Mouse (Mus musculus) spleen, adult 18-20 months (tissue): ENCODE data around the gene Dnm2.
A peak's percentile ranks its signal among the peaks of the same experiment; 100 is the strongest.

Source experiments
- DNase-seq, 2 experiments: peaks; one replicate each; pipeline ENCODE4 v3.0.0; 2022; ENCODE audit warnings: mixed read lengths in 2 of 2

The Dnm2 gene

DNA sequence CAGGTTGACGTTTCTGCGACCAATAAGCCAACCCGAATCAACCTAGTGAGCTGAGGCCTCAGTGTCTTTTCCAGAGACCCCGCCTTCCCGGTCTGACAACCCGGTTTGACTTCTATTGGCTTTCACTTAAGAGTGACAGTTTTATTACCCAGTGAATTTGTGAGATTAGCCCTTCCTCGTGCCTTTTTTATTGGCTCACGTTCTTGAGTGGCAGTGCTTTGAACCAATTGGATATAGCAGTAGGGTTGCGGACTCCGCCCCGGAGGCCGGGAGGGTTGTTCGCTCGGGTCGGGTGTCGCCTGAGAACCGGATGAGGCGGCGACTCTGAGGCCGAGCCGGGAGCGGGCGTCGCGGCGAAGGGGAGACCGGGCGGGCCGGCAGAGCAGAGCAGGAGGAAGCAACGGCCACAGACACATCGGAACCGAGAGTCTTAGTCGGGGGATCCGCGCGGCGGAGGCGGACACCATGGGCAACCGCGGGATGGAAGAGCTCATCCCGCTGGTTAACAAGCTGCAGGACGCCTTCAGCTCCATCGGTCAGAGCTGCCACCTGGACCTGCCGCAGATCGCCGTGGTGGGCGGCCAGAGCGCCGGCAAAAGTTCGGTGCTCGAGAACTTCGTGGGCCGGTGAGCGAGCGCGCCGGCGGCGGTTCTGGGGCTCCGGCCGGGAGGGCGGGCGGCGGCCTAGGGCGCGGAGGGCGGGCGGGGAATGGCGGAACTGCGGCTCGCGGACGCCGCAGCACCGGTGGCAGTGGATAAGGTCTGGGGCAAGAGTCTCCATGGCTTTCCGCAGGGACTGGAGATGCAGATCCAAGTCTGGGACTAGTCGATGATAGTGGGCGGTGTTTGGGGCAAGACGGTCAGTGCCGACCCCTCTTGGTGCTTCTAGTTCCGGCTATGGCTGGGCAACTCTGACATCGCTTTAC is at the start of gene Dnm2:
Gene Dnm2 (plus strand): TSS at position 278 of the 925 bp plus-strand sequence.
- peak; percentile 94 to 97 for DNase-seq

DNA sequence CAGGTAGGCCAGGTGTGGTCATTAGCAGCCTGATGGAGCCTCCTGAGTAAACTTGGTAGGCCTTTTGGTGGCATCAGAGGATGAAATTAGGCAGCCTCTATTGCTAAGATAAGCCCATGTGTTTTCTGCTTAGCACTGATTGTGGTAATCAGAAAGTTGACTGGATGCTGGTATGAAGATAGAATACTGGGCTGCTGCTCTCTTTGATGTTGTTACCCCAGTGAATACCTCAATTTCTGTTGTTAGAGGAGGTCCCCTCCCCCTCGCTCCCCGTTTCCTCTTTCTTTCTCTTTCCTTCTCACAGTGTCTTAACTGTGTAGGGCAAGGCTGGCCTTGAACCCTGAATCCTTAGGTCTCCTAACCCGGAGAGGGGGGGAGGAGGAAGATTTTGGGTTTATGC is 45.5 kb upstream of the Dnm2 start:
- peak in 1 of 2 experiments; percentile 23 for DNase-seq

GRCm38 (mm10) chr9:21380868-21381267 is 43.8 kb upstream of the Dnm2 start:
- DNase-seq: no peak

- DNase-seq: no peak
Measured at GRCm38 (mm10) chr9:21383966-21384365, 40.7 kb upstream of the Dnm2 start.

DNA sequence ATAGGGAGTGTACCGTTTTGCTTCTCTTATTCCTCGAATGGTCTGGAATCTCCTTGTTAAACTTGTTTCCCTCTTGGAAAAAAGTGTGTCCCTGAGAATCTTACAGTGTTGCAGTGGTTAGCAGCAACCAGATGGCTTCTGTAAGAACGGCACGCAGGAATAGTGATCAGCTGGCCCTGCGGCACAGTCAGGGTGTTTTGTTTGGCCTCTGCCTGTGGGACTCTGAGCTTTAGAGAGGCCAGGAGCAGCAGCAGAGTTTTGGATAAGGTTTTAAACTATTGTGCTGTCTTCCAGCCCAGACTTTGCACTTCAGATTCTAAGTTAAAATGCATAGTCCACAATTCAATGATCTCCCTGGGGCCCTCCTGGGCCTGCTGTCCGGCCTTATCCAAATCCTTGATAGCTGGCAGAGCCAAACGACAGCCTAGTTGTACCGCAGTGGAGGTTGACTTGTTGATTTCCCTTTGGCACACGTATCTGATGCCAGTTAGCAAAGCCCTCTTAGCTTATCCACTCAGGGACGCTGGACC is 32.0 kb upstream of the Dnm2 start:
- no peak for DNase-seq

DNA sequence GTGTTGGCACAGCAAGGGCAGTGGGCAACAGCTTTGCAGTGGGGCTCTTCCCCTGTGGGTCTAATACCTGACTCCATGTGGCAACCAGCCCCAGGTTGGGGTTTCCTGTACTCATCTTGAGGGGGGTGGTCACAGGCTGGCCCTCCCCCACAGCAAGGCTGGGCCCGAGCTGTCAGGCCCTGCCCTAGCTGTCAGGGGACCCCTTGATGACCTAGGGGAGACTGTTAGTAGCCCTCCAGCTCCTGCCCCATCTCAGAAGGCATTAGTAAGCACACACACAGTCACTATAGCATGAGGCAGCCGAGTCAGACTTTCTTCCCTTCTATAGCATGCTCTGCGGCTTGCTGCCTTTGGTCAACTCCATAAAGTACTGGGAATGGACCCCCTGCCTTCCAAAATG is 29.0 kb upstream of the Dnm2 start:
- no peak for DNase-seq

DNA sequence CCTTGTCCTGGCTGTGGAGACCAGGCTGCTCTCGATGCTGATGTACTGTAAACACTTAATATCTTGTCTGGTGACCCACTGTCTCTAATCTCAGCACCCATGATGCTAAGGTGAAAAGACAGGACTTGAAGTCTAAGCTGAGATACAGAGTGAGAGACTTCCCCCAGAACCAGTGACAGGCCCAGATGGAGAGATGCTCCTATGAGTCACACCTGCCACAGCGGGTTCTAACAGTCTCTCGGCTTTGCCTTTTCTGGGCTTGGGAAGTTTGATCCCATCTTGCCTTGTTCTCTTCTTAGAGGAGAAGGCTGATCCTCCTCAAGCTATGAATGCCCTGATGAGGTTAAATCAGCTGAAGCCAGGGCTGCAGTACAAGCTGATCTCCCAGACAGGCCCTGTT is 27.5 kb upstream of the Dnm2 start:
- no peak for DNase-seq

- no peak for DNase-seq
Measured at GRCm38 (mm10) chr9:21401042-21401441, 23.7 kb upstream of the Dnm2 start.

- DNase-seq: no peak
Measured at GRCm38 (mm10) chr9:21402764-21403253, 21.9 kb upstream of the Dnm2 start.

- DNase-seq: no peak
Measured at GRCm38 (mm10) chr9:21403745-21404144, 21.0 kb upstream of the Dnm2 start.

DNA sequence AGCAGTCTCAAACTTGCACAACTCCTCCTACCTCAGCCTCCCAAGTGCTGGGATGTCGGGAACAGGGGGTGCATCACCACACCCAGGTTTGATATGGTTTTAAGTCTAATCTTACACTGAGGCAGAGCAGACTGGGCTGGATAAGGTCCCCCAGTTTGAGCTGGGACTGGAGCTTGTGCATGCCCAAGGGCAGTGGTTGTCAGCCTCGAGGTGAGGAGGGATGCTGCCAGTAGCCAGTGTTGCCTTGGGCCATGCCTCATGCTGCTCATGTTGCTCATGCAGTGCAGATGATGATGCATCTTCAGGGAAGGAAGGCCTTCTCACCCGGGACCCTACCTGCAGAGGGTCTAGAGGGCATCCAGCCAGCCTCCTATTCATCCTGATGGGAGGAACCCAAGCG is 19.2 kb upstream of the Dnm2 start:
- DNase-seq: no peak

DNA sequence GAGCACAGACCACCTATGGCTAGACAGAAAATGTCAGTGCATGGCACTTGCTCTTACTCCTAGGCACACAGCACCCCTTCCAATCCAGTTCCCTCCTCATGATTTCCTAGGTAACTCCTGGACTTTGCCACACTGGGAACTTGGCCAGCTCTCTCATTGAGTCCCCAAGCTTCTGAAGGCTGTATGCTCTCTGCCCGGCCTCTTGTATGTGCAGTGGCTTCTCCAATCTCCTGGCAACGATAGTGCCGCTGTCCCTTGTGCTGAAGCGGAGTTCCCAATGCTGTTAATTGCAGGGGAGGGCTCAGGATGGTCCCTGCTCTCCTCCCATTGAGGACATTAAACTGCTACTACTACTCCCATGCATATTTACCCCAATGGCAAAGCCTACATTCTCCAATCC is 16.8 kb upstream of the Dnm2 start:
- DNase-seq: no peak

GRCm38 (mm10) chr9:21408624-21409023 is 16.1 kb upstream of the Dnm2 start:
- no peak for DNase-seq

DNA sequence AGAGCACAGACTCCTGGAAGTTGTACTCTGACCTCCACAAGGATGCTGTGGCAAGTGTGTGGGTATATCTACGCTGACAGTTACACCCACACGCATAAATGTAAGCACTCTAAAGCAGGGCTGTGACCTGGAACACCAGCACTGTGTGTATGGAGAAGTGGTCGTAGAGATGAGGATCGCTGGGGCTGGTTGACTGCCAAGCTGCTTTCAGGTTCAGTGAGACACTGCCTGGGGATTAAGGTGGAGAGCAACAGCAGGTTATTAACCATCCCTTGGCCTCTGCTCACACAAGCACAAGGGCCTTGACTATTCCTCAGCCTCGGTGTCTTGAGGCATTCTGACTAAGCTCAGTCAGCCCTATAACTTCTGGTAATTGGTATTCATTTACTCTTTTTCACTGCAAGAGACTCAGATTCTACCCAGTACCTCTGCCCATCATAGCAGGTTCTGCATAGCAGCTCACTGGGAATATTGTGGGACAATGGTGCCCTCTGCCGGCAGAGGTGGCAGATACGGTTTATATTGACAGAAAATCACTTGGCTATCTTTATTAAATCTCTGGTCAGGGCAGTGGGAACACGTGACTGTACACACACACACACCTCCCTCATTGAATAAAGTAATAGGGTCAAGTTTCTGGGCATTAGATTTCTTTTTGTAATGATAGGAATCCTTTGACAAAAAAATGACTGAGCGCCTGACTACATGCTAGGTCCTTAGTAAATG is 15.0 kb upstream of the Dnm2 start:
- peak; percentile 69 to 85 for DNase-seq

DNA sequence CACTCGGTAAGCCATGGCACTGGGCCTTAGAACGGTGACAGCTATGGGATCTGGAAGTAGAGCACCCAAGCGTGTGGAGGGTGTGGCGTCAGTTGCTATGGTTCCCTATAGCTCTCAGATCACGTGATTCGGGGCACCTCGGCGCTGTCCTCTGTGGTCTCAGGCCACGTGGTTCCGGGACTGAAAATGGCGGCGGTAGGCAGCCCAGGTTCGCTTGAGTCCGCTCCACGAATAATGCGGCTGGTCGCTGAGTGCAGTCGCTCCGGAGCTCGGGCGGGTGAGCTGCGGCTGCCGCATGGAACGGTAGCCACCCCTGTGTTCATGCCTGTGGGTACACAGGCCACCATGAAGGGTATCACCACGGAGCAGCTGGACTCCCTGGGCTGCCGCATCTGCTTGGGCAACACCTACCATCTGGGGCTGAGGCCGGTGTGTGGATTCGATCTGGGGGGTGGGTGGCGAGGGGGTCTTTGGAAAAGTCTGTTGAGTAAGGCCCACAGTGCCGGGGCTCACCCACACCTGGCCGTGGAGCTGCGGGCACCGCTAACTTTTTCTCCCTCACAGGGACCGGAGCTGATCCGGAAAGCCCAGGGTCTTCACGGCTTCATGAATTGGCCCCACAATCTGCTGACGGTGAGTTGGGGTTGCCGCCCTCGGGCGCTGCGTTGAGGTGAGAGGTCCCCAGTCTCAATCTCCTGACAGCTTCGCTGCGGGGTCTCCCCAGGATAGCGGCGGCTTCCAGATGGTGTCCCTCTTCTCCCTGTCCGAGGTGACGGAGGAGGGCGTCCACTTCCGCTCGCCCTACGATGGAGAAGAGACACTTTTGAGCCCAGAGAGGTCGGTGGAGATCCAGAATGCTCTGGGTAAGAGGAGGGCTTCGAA is 12.8 kb upstream of the Dnm2 start, which contains the start of gene Qtrt1:
Gene Qtrt1 (plus strand): TSS at position 169 of the 882 bp plus-strand sequence.
- peak; percentile 76 to 77 for DNase-seq

DNA sequence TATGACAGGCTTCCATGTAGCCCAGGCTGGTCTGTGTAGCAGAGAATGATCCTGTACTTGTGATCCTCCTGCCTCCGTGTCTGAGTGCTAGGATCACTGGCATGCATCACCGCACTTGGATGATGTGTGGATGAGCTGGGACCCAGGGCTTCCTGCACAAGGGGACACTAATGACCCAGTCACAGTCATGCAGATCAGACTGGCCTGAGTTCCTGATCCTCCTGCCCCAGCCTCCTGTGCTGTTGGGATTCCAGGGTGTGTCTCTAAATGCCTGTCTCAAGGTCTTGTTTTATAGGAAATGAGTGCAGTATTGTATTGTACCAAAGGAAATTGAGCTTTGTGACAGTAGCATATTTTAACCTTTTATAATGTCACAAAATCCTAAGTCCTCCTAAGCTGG is 6.8 kb upstream of the Dnm2 start:
- no peak for DNase-seq

GRCm38 (mm10) chr9:21419646-21420045 is 5.1 kb upstream of the Dnm2 start:
- no peak for DNase-seq

DNA sequence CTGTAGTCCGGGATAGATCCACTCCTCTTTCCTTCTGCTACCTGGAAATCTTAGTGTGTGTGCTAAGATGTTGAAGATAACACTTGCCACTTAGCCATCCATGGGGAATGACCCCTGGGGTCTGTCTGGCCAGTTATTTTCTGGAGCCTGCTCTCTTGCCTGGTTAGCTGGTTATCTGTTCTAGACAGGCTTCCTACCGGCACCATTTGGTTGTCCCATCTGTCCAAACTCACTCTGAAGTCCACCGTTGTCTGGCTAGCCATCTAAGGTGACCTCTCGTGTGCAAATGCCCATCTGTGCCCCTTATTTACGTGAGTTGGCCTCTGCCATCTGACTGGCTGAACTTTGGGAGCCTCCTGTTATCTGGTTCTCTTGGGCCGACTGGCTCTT is 843 bp downstream of the Dnm2 start:
- DNase-seq: no peak

- no peak for DNase-seq
Measured at GRCm38 (mm10) chr9:21426013-21426412, 1.3 kb downstream of the Dnm2 start.

- no peak for DNase-seq
Measured at GRCm38 (mm10) chr9:21426525-21426924, 1.8 kb downstream of the Dnm2 start.

DNA sequence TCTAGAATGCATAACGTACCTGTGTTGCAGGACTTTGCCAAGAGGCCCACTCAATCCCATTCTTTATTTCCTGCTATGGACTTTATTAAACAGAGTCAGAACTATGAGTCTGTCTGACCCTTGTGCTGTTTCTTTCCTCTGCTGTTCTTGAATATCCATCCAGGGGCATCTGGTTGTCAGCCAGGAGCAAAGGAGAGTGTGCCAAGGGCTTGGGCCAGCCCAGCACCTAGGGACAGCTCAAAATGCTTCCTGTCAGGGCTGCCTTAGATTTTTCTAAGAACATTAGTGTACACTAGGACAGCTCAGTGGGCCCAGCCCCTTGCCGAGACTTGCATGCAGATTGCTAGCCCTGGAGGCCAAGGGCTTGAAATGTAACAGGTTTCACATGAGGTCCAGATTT is 3.1 kb downstream of the Dnm2 start:
- no peak for DNase-seq

DNA sequence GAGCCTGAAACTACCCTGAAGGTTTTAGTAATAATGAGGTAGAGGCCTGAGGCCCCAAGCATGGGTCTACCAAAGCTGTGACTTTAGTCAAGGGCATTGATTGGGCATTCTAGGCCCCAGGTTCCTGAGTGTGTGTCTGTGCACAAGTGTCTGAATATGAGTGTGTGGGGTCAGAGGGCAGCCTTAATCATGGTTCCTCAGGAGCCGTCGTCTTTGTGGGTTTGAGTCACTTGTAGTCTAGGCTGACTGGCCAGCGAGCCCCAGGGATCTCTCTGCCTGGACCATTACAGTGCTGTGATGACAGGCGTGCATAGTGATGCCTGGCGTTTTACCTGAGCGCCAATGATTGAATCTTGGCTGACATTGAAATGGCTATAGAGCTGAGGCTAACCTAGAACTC is 3.5 kb downstream of the Dnm2 start:
- DNase-seq: no peak

DNA sequence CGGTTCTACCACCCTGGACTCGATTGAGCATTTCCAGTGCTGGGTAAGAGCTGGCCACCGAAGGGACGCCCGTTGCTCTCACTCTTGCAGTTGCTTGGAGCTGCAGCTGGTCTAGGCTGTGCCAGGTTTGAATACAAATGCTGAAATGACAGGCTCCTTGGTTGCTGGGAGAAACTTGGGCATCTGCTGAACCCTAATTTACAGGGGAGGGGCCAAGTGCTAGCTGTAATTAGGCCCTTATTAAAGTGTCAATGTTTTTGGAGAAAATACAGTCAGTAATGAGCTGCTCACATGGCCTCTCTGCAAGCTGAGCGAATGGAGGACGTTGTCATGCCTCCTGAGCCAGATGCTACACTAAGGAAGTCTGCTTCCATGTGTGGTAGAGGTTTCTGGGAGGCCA is 6.0 kb downstream of the Dnm2 start:
- DNase-seq: no peak
